Mouse (Mus musculus): Measurements from ENCODE around the gene Col4a2. TPM values are rescaled to one million over a fixed set of nuclear protein-coding genes. Genes with fewer than 3 reads are reported as not detected.
A peak's percentile ranks its signal among the peaks of the same experiment; 100 is the strongest.
"Not testable (repeated sequence)": the region's sequence is repeated elsewhere in the genome, so short reads cannot be mapped to it uniquely, and the experiment has no call there.

The Col4a2 gene
- total RNA-seq, 1 experiment from 2014 or later = 341 TPM

DNA sequence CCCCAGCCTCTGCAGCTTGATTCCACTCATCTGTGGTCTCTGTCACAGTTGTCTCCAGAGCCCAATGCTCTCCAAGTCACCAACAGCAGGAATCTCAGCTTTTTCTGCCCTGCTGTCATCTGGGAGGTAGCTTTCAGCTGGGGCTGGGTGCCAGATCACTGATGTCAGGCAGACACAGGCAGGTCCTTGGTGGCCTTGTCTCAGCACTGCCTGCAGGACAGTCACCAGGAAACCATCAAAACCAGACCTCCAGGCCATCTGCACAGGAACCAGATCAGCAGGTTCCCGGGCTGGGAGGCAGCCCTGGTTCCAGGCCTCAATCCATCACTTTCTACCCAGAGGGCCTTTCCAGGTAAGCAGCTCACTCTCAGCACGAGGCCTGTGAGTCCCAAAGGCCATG is 149.2 kb downstream of the Col4a2 start:
- peak; percentile 78 for DNase-seq

DNA sequence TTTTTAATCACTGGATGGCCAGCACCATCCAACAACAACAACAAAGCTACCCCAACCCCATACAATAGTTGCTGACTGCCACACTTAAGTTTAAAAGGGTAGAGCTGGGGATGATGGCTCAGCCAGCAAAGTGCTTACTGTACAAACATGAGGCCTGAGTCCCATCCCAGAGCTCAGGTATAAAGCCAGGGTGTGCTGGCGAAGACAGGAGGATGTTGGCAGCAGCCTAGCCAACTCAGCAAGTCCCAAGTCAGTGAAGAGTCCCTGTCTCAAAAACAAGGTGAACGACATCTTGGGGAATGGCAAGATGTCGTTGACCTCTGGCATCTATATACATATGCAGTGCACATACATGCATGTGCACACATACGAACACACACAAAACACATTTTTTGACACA is 150.0 kb downstream of the Col4a2 start:
- no peak for DNase-seq

DNA sequence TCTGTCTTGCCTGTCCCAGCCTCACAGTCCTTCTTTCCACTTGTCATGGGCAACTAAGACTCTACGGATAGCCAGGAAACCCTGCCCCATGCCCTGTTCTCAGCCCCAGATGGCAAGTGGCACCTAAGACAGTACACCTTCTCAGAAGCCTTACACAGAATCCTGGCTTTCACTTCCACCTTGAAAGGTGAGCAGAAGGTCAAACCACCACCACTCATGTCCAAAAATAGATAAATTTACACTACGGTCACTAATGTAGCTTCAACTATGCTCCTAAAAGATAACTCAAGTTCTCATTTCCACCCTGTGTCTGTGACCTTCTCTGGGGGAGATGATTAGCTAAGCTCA is 150.9 kb downstream of the Col4a2 start:
- no peak for DNase-seq

DNA sequence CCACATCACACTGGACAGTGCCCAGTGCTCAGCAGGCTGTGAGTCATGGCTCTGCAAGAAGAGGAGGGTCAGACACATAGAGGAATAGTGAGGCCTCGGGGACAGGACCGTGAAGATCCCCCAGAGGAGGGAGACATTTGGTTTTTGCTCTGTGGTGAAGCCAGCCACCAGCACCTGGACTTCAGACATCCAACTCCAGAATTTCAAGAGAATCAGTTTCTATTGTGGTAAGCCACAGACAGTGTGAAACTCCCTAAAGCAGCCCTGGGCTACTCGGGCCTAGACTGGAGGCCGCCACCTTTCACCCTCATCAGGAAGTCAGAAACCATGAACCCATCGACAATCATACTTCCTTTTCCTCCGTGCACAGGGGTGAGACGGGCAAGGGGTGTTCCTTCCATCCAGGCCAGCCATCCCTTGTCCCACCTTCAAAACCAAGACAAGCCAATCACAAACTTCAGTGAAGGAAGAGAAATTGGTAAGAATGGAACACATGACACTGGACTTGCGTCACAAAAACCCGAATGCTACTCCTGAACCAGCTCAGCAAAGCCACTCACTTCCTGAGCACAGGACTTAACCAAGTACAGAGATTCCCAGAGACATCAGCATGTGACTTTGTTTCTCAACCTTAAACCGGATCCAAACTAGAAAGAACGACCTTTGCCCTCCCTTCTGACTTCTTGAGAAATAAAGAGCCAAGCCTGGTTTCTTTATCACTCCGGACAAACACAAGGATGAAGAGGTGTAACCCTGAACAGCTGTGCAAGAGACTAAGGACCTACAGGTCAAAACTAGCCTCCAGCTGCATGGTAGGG is 151.5 kb downstream of the Col4a2 start:
- peak; percentile 57 for DNase-seq

DNA sequence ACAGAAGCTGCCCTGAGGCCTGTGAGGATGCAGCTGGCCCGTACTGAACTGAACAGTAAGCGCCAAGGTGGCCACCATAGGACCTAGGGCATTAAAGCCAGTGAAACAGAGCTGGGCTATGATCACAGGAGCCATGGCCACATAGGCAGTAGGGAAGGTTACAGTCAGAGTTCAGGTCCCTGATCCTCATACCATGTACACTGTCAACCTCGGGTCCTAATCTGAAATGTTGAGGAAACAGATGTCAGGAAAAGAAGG is 152.0 kb downstream of the Col4a2 start:
- DNase-seq = no peak

DNA sequence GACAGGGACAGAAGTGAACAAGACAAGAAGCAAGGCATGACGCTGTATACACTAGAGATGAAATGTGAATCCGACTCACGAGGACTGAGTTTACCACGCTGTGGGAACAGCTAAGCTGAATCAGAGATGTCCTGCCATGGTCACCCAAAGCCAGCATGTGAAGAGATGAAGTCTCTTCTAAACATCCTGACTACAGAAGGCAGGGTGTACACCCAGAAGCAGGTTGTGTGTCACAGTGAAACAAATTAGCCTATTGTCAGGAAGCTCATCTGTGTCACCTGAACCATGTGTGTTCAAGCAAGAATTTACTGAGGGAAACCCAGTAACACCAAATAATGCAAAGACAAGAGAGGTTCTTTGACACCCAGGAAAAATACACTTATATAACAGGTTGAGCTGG is 153.0 kb downstream of the Col4a2 start:
- no peak for DNase-seq

DNA sequence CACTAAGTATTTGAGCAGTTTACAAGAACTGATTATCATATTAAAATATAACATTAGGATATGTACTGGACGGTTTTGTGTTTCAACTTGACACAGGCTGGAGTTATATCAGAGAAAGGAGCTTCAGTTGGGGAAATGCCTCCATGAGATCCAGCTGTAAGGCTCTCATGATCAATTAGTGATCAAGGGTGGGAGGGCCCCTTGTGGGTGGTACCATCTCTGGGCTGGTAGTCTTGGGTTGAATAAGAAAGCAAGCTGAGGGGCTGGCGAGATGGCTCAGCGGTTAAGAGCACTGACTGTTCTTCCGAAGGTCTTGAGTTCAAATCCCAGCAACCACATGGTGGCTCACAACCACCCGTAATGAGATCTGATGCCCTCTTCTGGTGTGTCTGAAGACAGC is 153.9 kb downstream of the Col4a2 start:
- DNase-seq = not testable (repeated sequence)

DNA sequence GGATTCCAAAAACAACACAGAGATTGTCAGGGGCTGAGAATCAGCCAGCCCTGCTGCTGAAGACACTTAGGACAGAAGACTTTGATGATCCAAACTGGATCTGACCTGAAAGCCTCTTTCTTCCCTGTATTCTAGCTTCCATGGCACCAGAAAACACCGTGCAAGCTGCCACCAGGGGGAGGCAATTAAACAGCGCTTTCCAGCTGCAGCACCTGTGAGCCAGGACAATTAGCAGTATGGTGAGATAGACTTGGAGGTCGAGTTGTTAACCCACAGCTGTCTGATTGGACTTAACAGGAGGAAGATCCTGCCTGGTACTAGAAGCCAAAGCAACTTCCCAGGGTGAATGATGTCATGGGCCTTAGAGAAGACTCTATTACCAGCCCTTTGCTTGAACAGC is 156.5 kb downstream of the Col4a2 start:
- DNase-seq = peak; percentile 48

DNA sequence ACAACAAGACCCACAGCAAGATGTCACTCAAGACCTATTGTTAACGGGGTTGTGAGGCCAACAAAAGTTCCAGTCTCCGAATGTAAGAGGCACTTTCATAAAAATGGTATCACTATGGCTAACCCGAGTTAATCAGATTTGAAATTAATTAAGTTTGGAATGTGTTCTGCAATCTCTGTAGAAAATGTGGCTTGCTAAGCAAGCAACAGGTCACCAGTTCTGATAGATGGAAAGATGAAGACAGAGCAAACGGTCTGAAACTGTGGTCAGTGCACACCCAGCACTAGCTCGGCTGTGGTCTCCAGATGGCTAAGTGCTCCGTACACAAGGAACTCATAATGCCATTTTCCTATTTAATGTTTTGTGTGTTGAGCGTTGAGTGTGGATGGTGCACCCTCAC is 158.1 kb downstream of the Col4a2 start:
- no peak for DNase-seq

DNA sequence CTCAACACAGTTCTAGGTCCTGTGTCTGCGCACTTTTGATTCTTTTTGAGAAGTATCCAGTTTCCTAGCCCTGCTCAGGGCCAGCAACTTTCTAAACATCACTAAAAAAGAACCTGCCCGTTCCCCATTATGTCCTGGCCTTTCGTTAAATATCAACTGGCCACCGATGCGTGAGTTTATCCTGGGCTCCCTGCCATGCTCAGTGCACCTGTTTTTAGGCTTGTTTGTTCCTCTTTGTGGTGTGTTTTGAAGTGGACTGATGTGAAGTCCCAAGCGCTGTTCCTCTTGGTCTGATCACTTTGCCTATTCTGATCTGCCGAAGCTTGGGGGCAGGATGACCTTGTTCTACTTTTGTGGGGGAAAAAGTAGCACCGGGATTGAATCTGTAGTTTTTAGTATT is 158.7 kb downstream of the Col4a2 start:
- no peak for DNase-seq

DNA sequence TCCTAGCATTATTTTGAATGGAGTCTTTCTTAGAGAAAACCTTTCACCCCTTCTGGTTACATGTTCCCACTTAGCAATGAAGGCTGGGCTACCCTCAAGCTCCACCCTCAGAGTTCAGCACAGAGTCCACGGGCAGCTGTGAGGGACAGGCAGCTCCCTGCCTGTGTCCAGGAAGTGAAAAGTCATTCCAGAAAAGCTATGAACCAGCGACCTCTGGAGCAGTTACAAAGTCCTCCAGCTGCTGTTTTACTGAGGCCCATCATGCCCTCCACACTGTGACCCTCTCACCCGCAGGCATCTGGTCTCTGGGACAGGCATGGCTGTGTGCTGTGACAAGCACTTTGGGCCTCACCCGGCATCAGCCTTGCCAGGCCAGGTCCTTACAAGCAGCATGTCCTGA is 160.5 kb downstream of the Col4a2 start:
- peak; percentile 21 for DNase-seq

DNA sequence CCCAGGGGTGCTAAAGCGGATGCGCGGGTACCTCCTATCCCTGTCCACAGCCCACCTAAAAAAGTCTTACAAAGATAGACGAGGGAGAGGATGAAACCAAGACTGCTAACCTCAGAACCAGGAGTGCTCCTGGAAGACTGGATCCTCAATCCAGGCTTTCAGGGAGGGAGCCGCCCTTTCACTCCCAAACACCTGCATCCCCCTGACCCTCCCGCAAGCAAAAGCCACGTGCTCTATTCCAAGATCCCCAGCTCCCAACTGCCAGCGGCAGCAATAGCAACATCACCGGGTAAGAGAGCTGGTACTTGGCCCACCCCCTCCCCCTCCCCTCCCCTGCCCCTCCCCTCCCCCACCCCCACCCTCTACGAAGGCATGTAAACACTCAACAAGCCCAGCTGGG is 162.8 kb downstream of the Col4a2 start:
- no peak for DNase-seq

DNA sequence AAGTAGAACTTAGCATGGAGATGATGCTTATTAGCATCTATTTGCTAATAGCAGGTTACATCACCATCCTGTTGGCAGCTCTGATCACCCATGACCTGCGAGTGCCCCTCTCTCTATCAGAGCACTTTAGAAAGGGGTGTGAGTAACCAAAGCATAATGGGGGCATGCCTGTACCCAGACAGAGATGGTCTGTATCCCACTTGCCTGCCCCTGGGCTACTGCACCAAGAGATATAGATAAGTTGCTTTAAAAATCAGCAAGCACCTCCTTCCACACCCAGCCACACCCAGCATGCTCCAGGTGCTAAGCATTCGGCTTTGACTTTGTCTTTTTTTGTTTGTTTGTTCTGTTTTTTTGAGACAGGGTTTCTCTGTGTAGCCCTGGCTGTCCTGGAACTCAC is 163.3 kb downstream of the Col4a2 start:
- DNase-seq = no peak

DNA sequence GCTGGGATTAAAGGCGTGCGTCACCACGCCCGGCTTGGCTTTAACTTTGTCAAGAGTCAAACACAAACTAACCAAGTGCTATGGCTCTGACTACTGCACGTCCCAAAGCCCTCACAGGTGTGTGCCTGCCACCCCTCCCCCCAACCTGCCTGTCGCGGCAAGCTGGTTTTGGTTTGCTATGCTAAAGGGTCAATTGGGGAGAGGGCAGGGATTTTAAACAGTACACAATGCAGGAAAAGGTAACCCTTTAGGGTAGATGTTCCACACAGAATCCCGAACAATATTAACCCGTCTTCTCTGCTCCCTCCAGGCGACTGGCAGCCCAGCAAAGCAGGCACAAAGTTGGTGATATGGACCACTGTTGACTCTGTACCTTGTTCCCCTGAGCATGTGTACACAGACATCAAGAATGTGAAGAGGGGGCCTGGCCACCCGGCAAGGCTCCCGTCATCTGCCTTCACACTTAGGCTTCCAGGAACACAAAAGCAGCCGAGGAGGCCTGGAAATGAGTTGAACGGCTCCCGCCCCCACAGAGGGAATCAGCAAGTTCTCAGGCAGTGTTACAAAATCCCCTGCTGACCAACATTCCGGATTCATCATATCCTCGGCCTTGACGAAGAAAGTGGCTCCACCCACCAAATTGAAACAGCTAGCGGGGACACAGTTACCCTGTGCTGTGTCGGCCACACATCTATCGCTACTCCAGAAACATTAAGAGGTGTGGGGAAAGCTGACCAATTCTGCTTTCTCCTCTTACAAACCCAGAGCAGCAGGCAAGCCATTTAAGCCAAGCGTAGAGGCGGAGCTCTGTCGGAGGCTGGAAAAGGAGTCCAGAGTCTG is 164.0 kb downstream of the Col4a2 start:
- peak; percentile 86 for DNase-seq

DNA sequence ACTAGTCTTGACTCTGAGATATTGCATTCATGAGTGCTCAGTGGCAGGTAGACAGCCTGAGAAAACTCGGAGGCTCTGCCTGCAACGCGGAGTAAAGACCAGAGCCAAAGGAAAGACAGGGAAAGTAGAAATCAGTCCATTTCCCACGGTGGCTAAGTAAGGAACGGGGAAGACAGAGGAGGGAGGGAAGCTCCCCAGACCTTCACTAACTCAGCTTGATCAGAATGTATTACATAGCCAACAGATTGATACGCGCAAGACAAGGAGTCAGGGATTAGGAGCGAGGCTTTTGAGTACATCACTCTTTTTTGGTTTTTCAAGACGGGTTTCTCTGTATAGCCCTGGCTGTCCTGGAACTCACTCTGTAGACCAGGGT is 164.6 kb downstream of the Col4a2 start:
- no peak for DNase-seq

DNA sequence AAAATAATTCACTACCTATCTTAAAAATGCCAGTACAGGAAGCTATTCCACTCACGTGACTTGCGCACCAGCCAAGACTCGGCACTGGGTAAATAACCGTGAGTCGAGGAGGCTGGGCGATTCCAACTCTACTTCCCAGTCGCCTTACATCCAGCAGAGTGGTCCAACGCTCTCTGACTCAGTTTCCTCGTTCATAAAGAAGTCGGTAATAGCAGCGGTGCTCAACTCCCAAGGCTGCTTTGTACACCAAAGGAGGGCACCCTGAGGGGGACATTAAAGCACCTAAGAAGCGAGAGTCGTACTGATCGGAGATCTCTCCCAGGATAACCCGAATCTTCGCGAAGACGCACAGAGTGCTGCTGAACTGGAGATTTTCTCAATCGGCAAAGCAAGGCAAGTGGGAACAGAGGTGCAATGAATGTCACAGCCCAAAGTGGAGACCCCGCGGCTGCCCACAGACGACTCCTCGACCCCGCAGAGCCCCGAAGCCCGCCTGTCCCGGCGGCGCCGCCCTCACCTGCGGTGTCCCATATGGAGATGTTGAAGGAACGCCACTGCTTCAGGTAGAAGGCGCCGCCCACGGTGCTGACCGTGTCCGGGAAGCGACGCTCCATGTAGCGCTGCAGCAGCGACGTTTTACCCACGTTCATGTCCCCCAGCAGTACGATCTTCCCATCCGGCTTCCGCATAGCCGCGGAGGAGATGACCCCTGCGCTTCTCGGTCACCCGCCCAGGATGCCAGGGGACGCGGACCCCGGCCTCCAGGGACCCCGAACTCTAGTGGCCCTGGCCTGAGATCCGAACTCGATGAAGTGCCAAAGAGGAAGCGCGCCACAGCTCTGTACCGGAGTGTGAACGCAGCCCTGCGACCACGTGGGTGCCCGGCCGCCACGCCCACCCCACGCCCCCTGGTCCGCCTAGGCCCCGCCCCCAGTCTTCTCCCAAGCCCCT is 165.5 kb downstream of the Col4a2 start, which contains the start of gene Rab20:
Rab20 (minus strand) TSS at position 900 of the 951 bp plus-strand sequence.
- peak; percentile 87 for DNase-seq

DNA sequence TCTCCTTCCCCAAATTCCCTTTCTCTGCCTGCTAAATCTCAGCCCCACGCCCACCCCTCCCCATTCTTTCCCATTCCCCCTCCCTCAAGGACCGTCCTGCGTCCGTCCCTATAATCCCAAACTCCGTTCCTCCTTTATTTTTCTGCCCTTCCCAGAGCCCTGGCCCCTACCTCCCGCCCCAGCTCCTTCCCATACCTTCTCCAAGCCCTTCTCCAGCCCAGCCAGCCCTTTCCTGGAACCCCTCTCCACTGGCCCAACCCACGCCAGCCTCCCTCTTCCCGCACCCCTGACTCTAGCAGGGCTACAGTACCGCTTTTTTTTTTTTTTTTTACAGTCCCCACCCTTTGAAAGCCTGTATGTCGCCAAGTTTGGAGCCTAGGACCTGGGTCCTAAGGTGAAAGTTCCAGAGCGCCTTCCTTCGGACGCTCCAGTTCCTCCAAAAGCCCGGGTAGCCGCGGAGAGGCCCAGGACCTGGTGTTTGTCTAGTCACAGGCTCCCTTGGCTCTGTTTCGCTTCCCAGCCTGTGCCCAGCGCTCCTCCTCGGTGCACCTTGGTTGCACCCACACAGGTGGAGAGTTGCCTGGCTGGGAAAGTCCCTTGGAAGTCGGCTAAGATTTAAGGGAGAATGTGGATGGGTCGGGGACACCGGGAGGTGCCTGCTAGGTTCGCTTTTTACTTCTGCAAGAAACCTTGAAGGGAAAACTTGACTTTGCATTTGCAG is 166.4 kb downstream of the Col4a2 start:
- peak; percentile 13 for DNase-seq

DNA sequence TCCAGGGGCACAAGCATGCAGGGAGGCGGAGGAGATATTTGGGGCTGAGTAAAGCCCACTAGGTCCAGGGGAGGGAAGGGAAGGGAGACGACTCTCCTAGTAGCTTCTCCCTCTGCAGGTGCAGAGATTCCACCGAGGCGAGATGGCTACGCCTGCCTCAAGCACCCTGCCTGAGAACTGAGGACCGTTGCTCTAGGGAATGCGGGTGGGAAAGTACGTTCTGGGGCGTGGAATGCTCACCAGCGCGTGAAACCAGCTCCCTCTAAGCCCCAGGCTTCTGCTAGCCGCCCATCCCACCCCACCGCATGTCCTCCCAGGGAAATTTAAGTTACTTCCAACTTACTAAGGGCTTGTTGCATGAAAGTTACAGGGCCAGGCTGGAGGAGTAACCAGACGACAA is 167.0 kb downstream of the Col4a2 start:
- no peak for DNase-seq

DNA sequence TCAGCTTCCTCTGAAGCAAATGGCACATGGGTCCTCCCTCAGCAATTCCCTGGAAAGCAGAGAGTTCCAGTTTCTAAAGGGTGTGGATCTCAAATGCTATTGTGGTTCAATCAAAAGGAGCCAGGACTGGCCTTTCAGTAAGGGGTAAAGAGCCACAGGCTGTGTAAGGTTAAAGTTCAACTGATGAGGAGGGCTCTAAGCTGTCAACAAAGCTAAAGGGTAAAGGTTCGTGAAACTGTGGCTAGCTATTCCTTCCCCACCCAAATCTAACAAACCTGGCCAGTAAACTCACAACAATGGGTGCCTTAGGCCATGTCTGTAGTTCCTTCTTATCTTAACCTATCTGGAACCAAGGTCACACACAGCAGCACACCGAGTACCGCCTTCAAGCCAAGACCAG is 169.3 kb downstream of the Col4a2 start:
- DNase-seq = no peak

DNA sequence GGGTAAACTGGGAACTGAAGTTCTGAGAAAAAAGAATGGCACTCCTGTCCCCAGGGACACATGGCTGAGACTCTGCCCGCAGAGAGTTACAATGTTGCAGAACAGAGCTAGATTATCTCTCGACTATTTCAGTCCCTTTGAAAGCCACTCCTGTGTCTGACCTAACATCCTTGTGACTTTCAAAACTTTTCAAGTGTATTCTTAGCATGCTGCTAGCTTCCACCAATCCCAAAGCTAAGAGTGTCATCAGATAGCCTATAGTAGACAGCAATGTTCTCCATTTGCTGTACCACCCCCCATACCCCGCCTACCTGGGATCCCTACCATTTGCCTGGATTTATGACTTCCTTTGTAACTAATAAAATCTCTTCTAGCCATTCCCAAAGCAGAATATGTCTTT is 169.9 kb downstream of the Col4a2 start:
- DNase-seq = no peak

DNA sequence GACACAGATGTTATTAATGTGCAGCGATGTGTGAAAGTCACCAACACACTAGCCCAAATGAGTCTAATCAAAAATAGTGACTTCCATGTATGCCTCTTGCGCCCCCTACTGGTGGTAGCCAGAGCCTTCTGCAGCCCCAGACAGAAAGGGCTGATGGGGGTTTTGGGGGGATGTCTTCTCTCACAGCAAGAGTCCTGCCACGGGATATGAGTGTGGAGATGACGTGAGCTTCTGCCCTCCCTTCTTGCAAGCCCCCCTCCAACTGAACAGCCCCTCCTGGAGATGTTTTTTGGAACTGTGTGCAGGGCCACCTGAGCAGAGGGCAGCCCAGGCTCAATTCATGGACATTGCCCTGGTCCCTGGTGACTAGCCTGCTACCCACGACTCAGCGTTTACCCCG is 173.5 kb downstream of the Col4a2 start:
- peak; percentile 82 for DNase-seq

DNA sequence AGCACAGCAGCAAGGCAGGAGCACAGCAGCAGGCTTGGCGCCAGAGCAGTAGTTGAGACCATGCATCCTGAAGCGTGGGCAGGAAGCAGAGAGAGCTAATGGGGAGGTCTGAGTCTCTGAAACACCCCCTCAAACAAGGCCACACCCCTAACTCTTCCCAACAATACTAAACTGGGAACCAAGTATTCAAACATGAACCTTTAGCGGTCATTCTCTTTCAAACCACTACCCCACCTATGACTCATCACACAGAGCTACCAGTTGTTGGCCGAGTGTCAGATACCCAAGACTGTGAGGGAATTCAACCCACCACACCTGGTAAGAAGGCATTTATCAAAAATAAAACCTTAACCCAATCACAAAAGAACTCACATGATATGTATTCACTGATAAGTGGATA is 174.6 kb downstream of the Col4a2 start:
- no peak for DNase-seq

All from adrenal gland, postnatal 14 days (tissue).